Mouse (Mus musculus): ENCODE results near the gene Atf1.
"Not testable (repeated sequence)": the region's sequence is repeated elsewhere in the genome, so short reads cannot be mapped to it uniquely, and the experiment has no call there.

The Atf1 gene

GRCm38 (mm10) chr15:100263246-100263905 is 35.8 kb downstream of the Atf1 start:
- DNase-seq: no peak

GRCm38 (mm10) chr15:100265586-100266325 is 38.1 kb downstream of the Atf1 start:
- DNase-seq: no peak

DNA sequence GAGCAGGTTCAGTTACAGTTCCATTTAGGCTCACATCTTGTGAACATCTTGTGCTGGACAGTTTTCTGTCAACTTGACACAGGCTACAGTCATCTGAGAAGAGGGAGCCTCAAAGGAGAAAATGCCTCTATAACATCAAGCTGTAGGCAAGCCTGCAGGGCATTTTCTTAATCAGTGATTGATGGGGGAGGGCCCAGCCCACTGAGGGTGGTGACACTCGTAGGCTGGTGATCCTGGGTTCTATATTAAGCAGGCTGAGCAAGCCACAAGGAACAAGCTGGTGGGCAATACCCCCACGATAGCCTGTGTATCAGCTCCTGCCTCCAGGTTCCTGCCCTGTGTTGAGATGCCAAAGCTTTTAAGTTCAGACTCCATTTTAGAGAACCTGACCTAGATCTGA is 41.3 kb downstream of the Atf1 start:
- no peak for DNase-seq

GRCm38 (mm10) chr15:100269776-100270175 is 42.2 kb downstream of the Atf1 start:
- no peak for DNase-seq

DNA sequence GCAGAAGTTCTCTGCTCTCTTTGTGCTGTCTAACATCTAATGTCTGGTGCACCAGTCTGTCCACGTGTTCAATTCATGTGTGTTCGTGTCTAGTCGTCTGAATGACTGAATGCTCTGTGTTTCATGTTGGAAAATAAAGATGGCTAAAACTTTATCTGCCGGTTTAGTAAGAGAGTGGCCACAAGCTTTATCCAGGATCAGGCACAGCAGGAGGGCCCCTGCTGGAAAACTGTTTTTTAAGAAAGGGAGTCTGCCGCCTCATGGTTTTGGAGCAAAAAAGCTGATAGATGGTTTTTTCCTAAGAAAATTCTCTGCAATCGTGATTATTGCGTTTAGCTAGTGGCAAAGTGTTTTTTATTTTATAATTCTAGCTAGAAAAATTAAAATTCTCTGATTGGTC is 43.0 kb downstream of the Atf1 start:
- not testable (repeated sequence) for DNase-seq

- DNase-seq: no peak
Measured at GRCm38 (mm10) chr15:100271411-100271810, 43.8 kb downstream of the Atf1 start.

DNA sequence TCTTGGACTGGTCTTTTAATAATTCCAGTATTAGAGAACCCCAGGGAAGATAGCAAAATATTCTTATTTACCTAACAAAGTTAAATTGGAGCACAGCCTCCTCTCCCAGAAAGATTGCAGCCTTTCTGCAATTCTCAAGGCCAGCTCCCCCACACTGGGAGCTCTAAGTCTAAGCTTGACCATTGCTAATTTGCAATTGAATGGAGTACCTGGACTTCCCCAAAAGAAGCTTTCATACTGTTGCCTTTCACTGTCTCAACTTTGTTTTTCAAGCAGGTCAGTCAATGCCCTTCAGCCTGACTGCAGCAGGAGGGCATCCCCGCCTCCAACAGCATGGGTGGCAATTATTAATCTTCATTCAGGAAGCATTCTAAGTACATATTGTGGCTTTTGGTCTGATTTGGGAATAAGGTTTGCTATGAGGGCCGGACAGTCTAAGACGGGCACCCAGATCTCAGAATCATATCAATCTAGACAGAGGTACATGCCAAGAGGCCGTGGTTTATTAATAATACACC is 46.2 kb downstream of the Atf1 start:
- not testable (repeated sequence) for DNase-seq

- DNase-seq: no peak
Measured at GRCm38 (mm10) chr15:100274790-100275559, 47.4 kb downstream of the Atf1 start.

- DNase-seq: no peak
Measured at GRCm38 (mm10) chr15:100276403-100276802, 48.8 kb downstream of the Atf1 start.

- DNase-seq: no peak
Measured at GRCm38 (mm10) chr15:100277586-100277985, 50.0 kb downstream of the Atf1 start.

GRCm38 (mm10) chr15:100280626-100281025 is 53.0 kb downstream of the Atf1 start, which contains the start of gene Tmprss12:
TSS of gene Tmprss12 (plus strand) at chr15:100280837.
- DNase-seq: no peak

DNA sequence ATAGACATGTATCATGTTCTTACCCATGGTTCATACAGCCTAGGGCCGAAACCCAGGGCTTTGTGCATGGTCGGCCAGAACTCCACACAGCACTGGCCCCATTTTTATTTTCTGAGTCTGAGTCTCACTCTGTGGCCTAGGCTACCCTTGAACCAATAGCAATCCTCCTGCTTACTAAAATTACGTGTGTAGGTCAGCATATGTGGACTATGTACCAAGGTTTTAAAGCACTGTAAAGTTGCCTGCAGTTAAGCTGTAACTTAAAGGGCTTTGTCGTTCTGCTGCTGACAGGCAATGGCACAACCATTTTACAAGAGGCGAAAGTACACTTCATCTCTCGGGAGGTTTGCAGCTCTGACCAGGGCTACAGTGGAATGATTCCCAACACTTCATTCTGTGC is 61.4 kb downstream of the Atf1 start:
- DNase-seq: no peak

- DNase-seq: no peak
Measured at GRCm38 (mm10) chr15:100290858-100291257, 63.2 kb downstream of the Atf1 start.

- DNase-seq: no peak
Measured at GRCm38 (mm10) chr15:100292326-100292725, 64.7 kb downstream of the Atf1 start.

DNA sequence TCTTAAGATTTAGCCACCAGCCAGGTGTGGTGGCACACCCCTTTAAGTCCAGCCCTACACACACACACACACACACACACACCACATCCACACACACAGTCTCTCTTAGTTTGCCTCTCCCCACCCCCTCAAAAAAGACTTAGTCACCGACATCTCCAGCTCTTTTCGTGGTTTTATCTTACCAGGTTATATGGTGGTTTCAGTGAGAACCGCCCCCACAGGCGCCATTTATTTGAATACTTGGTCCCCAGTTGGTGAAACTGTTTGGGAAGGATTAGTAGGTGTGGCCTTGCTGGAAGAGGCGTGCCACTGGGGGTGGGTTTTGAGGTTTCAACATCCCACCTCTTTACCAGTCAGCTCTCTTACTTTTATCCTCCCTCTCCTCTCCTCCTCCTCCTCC is 70.2 kb downstream of the Atf1 start:
- no peak for DNase-seq

DNA sequence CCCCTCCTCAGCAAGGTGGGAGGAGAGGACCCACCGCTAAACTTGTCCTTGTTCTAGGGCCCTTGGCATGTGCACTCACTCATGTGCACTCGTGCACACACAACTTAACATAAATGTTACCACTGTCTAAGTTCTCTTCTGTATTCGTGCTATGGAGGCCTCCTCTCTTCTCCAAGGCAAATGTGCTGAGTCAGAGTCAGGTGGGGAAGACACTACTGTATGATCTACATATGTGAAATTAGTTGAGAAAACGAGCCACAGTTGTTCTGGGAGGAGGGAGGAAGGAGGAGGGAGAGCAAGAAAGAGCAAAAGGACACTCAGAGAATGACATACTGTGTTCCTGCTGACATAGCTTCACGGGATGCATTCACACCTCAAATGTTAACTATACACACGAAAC is 72.9 kb downstream of the Atf1 start:
- no peak for DNase-seq

- DNase-seq: no peak
Measured at GRCm38 (mm10) chr15:100301556-100301955, 73.9 kb downstream of the Atf1 start.

DNA sequence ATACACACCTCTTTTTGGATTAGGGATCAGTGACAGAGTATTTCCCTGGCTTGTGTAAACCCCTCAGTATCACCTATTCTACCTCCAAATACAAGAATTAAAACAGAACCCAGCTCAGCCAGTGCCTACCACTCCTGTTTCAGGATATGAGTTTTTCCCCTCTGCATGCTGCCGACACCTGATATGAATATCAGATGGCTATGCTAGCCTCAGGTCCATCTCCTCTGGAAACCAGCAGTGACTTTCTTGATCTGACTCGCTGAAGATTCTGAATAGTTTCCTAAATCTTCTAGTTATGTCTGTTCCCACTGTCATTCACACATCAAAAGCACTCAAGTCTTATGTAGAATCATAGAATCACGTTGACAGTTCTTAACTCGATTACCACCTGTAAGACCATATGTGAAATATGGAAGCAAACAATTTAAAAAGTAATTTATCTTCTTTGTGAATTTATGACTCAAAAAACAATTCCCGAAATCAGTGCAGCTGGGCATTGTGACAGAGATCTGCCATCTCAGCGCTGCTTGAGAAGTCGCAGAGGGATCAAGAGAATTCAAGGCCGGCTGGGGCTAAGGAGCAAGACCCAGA is 75.9 kb downstream of the Atf1 start:
- no peak for DNase-seq

- peak; percentile 55 to 66 for DNase-seq
Measured at GRCm38 (mm10) chr15:100304019-100304991, 76.7 kb downstream of the Atf1 start, which contains the start of gene Mettl7a1. TSS of gene Mettl7a1 (plus strand) at chr15:100304140.

DNA sequence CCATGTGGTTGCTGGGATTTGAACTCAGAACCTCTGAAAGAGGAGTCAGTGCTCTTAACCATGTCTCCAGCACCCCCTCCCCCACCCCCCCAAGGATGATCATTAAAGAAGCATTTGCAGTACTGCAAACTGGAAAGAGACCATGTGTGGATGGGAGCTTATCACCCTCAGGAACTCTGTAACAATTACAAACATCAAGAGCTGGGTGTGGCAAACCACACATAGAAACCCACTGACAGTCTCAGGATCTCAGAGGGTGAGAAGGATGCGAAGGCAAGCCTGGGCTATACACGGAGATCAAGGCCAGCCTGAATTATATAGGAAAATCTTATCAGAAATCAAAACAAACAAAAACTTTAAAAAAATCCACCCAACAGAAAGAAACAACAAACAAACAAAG is 78.6 kb downstream of the Atf1 start:
- DNase-seq: no peak

- not testable (repeated sequence) for DNase-seq
Measured at GRCm38 (mm10) chr15:100307438-100308096, 79.9 kb downstream of the Atf1 start.
